Mouse (Mus musculus): ENCODE results near the gene Kbtbd3.

- TF ChIP-seq TAL1 (IDR thresholded peaks at IDR 0.05; ENCODE audit: low read length) (no peak), GATA1 (IDR thresholded peaks at IDR 0.05; ENCODE audit: low read length) (no peak)
These were observed 43.5 kb downstream of the Kbtbd3 start for GRCm38 (mm10) chr9:4353163-4353562.
